Mouse (Mus musculus) ES-E14 (cell line): ENCODE measurements around the gene Rbm19.

Experiments used
- CHD2 ChIP-seq: IDR thresholded peaks from 2 replicates; pipeline ENCODE4 v1.6.1; 2014; ENCODE audit warnings: mild to moderate bottlenecking, low read depth, low read length, inconsistent platforms
- HCFC1 ChIP-seq: IDR thresholded peaks from 2 replicates; pipeline ENCODE4 v1.6.1; 2012; ENCODE audit warnings: low read length, inconsistent platforms, borderline replicate concordance; ENCODE audit not compliant: insufficient read depth

- TF ChIP-seq CHD2 (no peak), HCFC1 (no peak)
Measured at GRCm38 (mm10) chr5:120146051-120146385, 29.8 kb downstream of the Rbm19 start.
